Mouse (Mus musculus): ENCODE data around the gene Vps4a. TPM values are rescaled to one million over a fixed set of nuclear protein-coding genes. Genes with fewer than 3 reads are reported as not detected.

Vps4a gene
- 116 and 128 TPM in 2 replicates for polyA plus RNA-seq (2021; fragmentation: Nextera tagmentation)
- long read RNA-seq, experiment 1, transcript Vps4a-201 (11 exons, 2,178 nt), result major isoform, 811 of 880 reads
- long read RNA-seq, experiment 1, partial matches to known transcripts, result 25 of 880 reads
- long read RNA-seq, experiment 1, other reads (novel, unspliced or antisense), result 44 of 880 reads
- long read RNA-seq, experiment 2, transcript Vps4a-201 (11 exons, 2,178 nt), result major isoform, 134 of 181 reads
- long read RNA-seq, experiment 2, partial matches to known transcripts, result 34 of 181 reads
- long read RNA-seq, experiment 2, other reads (novel, unspliced or antisense), result 13 of 181 reads

DNA sequence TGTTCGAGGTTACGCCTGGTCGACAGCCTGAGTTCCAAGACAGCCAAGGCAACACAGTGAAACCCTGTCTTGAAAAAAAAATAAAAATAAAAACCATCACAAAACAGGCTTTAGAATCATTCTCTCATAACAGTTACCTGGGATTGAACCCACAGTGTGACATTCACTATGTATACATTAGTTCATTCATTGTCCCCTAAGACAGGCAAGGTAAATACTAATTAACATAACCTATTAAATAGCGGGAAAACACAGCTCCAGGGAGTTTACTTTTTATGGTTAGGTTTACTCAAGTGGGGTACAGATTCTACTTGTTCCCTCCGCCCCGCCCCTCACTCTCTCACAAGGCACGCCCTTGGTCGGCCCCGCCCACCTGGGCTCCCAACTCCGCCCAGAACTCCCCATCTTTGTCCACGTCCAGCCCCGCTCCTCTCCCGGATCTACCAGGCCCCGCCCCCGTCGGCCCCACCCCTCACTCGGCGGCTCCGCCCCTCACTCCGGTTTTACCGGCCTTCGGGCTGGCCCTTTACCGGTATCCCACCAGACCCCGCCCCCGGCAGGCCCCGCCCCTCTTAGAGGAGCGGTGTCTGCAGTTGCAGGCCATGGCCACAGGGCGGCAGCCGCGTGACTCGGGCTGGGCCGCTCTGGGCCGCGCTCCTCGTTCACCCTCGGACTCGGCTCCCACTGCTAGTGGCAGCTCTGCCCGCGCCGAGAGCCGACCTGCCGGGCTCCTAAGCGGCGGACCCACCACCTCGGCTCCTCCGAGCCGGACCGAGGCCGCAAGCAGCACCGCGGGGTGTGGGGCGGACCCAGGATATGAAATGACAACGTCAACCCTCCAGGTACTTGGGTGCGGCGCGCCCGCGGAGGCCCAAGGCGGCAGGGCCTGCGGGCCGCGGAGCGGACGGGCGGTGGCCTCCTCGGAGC, at the start of gene Vps4a:
TSS of gene Vps4a (plus strand) at position 573 of the 927 bp plus-strand sequence.

DNA sequence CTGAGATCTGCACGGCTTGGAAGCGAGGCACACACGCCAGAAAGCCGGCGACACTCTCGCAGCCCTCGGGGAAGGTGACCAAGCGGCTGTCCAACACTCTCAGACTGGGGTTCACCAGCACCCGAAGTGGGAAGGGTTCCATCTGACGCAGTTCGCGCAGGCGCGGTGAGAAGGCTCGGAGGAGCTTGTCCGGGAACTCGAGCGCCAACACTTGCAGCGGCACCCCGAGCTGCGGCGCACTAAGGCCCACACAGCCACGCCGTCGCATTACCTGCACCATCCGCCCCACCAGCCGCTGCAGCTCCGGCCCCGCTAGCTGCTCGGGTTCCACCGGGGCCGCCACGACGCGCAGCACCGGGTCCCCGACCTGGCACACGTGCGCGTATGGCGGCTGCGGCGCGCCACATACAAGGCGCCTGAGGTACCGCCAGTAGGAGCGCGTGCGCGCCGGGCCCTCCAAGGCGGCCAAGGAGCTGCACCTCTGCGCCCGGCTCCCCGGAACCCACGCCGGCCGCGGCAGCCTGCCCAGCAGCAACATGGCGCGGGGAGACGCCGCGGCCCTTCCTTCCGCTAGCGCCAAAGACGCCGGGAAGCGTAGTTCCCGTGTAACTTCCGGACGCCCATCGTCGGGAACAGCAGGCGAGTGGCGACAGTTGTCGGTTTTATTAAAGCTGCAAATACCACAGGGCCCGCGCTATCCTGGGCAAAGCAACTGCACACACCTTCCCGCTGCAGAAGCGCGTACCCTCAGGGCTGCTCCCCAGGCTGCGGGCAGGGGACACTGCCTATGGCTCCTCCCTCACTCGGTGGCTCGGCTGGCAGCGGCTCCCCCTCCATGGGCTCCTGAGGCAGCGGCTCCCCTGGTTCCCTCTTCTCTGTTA, 17.3 kb downstream of the Vps4a start, which contains the start of gene Pdf:
TSS of gene Pdf (minus strand) at position 554 of the 881 bp plus-strand sequence.

DNA sequence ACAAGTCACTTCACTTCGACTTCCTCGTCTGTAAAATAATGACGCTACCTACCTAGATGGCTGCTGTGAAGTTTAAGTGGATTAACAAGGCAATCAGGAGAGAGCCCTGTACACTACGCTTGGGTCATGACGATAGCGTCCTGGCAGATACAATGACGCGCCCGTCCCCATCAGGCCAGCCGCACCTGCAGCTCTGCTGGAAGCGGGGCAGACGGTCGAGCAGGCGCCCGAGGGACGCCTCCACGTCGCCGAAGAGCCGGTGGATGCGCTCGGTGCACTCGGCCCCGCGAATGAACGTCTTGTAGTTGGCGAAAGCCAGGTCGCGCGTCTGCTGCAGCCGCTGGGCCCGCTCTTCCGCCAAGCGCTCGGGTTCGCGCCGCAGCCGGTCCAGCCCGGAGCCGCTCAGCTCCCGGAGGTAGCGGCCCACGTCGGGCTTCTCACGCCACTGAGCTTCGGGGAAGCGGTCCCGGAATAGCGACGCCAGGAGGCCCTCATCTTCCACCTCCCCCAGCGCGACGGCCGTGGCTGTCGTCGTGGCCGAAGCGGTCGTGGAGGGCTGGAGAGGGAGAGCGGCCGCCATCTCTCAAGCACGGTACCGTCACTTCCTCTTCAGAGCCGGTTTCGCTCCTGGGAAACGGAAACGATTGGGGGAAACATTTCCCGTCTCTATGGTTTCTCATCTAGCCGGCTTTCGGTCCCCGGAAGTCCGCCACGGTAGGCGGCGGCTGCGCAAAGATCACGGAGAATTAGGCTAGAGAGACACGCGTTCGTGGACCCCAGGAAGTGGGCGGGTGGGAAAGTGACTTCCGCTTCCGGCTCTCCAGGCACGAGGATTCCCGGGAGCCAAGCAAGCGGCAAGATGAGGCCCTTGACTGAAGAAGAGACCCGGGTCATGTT, 25.3 kb downstream of the Vps4a start, which contains the start of the genes Cog8 and Nip7:
TSS of gene Cog8 (minus strand) at position 614 of the 897 bp plus-strand sequence.
TSS of gene Nip7 (plus strand) at position 802 of the 897 bp plus-strand sequence.

DNA sequence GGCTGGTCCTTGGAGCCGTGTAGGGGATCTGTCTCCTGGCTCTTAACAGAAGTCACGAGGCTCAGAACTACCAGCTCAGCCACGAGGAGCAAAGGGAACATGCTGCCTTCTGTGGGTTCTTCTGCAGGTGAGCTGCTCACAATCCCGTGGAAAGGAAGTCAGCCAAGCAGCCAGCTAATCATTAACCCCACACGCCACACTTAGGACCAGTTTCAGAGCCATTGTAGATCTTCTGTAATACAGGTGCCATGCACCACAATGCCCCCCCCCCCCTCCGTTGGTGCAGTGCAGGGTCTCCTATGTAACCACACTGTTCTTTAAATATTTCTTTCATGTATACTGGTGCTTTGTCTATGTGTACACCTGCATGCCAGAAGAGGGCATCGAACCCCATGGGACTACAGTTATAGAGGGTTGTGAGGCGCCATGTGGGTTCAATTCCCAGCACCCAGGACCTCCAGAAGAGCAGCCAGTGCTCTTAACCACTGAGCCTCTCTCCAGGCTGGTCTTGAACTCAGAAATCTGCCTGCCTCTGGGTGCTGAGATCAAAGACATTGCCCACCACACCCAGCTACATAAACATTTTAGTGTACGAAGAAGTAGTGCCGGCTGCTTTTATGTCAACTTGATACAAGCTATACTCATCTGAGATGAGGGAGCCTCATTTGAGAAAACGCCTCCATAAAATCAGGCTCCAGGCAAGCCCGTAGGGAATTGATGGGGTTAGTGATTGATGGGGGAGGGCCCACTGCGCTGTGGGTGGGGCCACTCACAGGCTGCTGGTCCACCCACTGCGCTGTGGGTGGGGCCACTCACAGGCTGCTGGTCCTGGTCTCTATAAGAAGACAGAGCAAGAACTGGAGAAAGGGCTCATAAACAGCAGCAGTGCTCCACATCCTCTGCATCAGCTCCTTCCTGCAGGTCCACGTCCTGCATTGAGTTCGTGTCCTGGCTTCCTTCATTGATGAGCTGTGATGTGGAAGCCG, 34.8 kb downstream of the Vps4a start, which contains the start of gene Tmed6:
TSS of gene Tmed6 (minus strand) at position 134 of the 986 bp plus-strand sequence.

Other genes starting within 250 kb of the Vps4a start
- gene Has3, start 161.0 kb upstream of the Vps4a start, polyA plus RNA-seq (2021; fragmentation: Nextera tagmentation), result 0.07 and 0.26 TPM in 2 replicates
- gene Utp4, start 137.6 kb upstream of the Vps4a start, polyA plus RNA-seq (2021; fragmentation: Nextera tagmentation), result 20.1 and 20.9 TPM in 2 replicates
- gene Sntb2, start 95.5 kb upstream of the Vps4a start, polyA plus RNA-seq (2021; fragmentation: Nextera tagmentation), result 1.0 and 3.8 TPM in 2 replicates
- gene Pdf, start 17.4 kb downstream of the Vps4a start, polyA plus RNA-seq (2021; fragmentation: Nextera tagmentation), result 47.1 and 58.1 TPM in 2 replicates
- 41.0 and 55.0 TPM in 2 replicates for gene Cog8, start 25.5 kb downstream of the Vps4a start, polyA plus RNA-seq (2021; fragmentation: Nextera tagmentation)
- 28.7 and 44.7 TPM in 2 replicates for gene Nip7, start 25.7 kb downstream of the Vps4a start, polyA plus RNA-seq (2021; fragmentation: Nextera tagmentation)
- not detected in 2 replicates for gene Tmed6, start 34.4 kb downstream of the Vps4a start, polyA plus RNA-seq (2021; fragmentation: Nextera tagmentation)
- gene Terf2, start 65.3 kb downstream of the Vps4a start, polyA plus RNA-seq (2021; fragmentation: Nextera tagmentation), result 6.3 and 7.5 TPM in 2 replicates
- 39.6 and 55.6 TPM in 2 replicates for gene Cyb5b, start 119.4 kb downstream of the Vps4a start, polyA plus RNA-seq (2021; fragmentation: Nextera tagmentation)